Mouse (Mus musculus): ENCODE data around the gene Shq1.
A peak's percentile ranks its signal among the peaks of the same experiment; 100 is the strongest.

Gene Shq1

GRCm38 (mm10) chr6:100667644-100668043, 3.3 kb downstream of the Shq1 start:
- DNase-seq (ENCODE audit: low spot score): no peak

GRCm38 (mm10) chr6:100662224-100662623, 8.7 kb downstream of the Shq1 start:
- DNase-seq (ENCODE audit: low spot score): no peak

GRCm38 (mm10) chr6:100660395-100660794, 10.6 kb downstream of the Shq1 start:
- DNase-seq (ENCODE audit: low spot score): peak; percentile 44

GRCm38 (mm10) chr6:100652535-100652934, 18.4 kb downstream of the Shq1 start:
- DNase-seq (ENCODE audit: low spot score): no peak

- DNase-seq (ENCODE audit: low spot score): no peak
Measured at GRCm38 (mm10) chr6:100647196-100647595, 23.8 kb downstream of the Shq1 start.

GRCm38 (mm10) chr6:100645469-100646201, 25.3 kb downstream of the Shq1 start:
- DNase-seq (ENCODE audit: low spot score): peak; percentile 43

- no peak for DNase-seq (ENCODE audit: low spot score)
Measured at GRCm38 (mm10) chr6:100644631-100645030, 26.3 kb downstream of the Shq1 start.

GRCm38 (mm10) chr6:100642786-100643185, 28.2 kb downstream of the Shq1 start:
- DNase-seq (ENCODE audit: low spot score): no peak

- DNase-seq (ENCODE audit: low spot score): no peak
Measured at GRCm38 (mm10) chr6:100640591-100640990, 30.4 kb downstream of the Shq1 start.

- no peak for DNase-seq (ENCODE audit: low spot score)
Measured at GRCm38 (mm10) chr6:100629086-100629485, 41.9 kb downstream of the Shq1 start.

GRCm38 (mm10) chr6:100628223-100628622, 42.7 kb downstream of the Shq1 start:
- no peak for DNase-seq (ENCODE audit: low spot score)

- DNase-seq (ENCODE audit: low spot score): no peak
Measured at GRCm38 (mm10) chr6:100623922-100624321, 47.0 kb downstream of the Shq1 start.

GRCm38 (mm10) chr6:100622861-100623507, 48.0 kb downstream of the Shq1 start:
- DNase-seq (ENCODE audit: low spot score): no peak

GRCm38 (mm10) chr6:100620411-100620810, 50.5 kb downstream of the Shq1 start:
- DNase-seq (ENCODE audit: low spot score): no peak

GRCm38 (mm10) chr6:100619309-100619708, 51.6 kb downstream of the Shq1 start:
- no peak for DNase-seq (ENCODE audit: low spot score)

- DNase-seq (ENCODE audit: low spot score): no peak
Measured at GRCm38 (mm10) chr6:100616133-100616532, 54.8 kb downstream of the Shq1 start.

- DNase-seq (ENCODE audit: low spot score): no peak
Measured at GRCm38 (mm10) chr6:100613593-100614267, 57.2 kb downstream of the Shq1 start.

GRCm38 (mm10) chr6:100610897-100611575, 59.9 kb downstream of the Shq1 start:
- DNase-seq (ENCODE audit: low spot score): no peak

- DNase-seq (ENCODE audit: low spot score): peak; percentile 21
Measured at GRCm38 (mm10) chr6:100610182-100610581, 60.8 kb downstream of the Shq1 start.

GRCm38 (mm10) chr6:100609256-100609655, 61.7 kb downstream of the Shq1 start:
- DNase-seq (ENCODE audit: low spot score): no peak

GRCm38 (mm10) chr6:100608429-100608828, 62.5 kb downstream of the Shq1 start:
- peak; percentile 12 for DNase-seq (ENCODE audit: low spot score)

GRCm38 (mm10) chr6:100606805-100607204, 64.2 kb downstream of the Shq1 start:
- DNase-seq (ENCODE audit: low spot score): peak; percentile 10

Measured in urinary bladder, postnatal 14 days (tissue).